Mouse (Mus musculus) hindbrain, embryonic 15.5 days (tissue): ENCODE results near the gene Clpb. TPM values are rescaled to one million over a fixed set of nuclear protein-coding genes. Genes with fewer than 3 reads are reported as not detected.
A peak's percentile ranks its signal among the peaks of the same experiment; 100 is the strongest.

Experiments used
- ATAC-seq: fragments of 200-750 bp; cut with Nextera tagmentation; 2 replicates; pipeline ENCODE4 v1.8.0; 2017; ENCODE audit warnings: low read depth, moderate number of reproducible peaks, moderate TSS enrichment; ENCODE audit not compliant: low FRiP score
- H3K27ac ChIP-seq: fragments of 300-500 bp; sonication (generic); replicated peaks from 2 replicates; pipeline ENCODE4 v1.5.1; 2015; ENCODE audit warnings: mild to moderate bottlenecking, inconsistent platforms
- H3K27me3 ChIP-seq: fragments of 300-500 bp; sonication (generic); 2 replicates; pipeline ENCODE4 v1.6.1; 2015; ENCODE audit warnings: control low read depth, inconsistent platforms
- H3K36me3 ChIP-seq: fragments of 300-500 bp; sonication (generic); 2 replicates; pipeline ENCODE4 v1.6.1; 2015; ENCODE audit warnings: control low read depth, inconsistent platforms
- H3K4me1 ChIP-seq: fragments of 300-500 bp; sonication (generic); replicated peaks from 2 replicates; pipeline ENCODE4 v1.6.1; 2015; ENCODE audit warnings: control low read depth, inconsistent platforms
- H3K4me2 ChIP-seq: fragments of 300-500 bp; sonication (generic); 2 replicates; pipeline ENCODE4 v1.6.1; 2015; ENCODE audit warnings: moderate library complexity, mild to moderate bottlenecking, inconsistent platforms
- H3K4me3 ChIP-seq: fragments of 300-500 bp; sonication (generic); 2 replicates; pipeline ENCODE4 v1.5.1; 2015; ENCODE audit warnings: mild to moderate bottlenecking, inconsistent platforms
- H3K9ac ChIP-seq: fragments of 300-500 bp; sonication (generic); 2 replicates; pipeline ENCODE4 v1.6.1; 2015; ENCODE audit warnings: inconsistent platforms
- H3K9me3 ChIP-seq: fragments of 300-500 bp; sonication (generic); 2 replicates; pipeline ENCODE4 v1.6.1; 2016; ENCODE audit warnings: control low read depth, inconsistent platforms
- WGBS: fragments of 180-500 bp; shearing (Covaris S2); methylation state at CpG from one replicate; pipeline ENCODE4 v1.1.7; 2015; 5-methylcytosine and 5-hydroxymethylcytosine counted together
- polyA plus RNA-seq: library from polyadenylated mRNA; unstranded; fragments of >200 nt; fragmentation: Nextera tagmentation; extraction: Ambion mirVana; gene quantifications from 2 replicates; pipeline ENCODE4 v1.2.1, GENCODE M21; 2015

The Clpb gene
- polyA plus RNA-seq, 1 experiment from 2014 or later = 43.5 TPM

- H3K9me3 ChIP-seq = no peaks in the 10 kb centered on the region
- no peak for ATAC-seq
- H3K4me3 ChIP-seq = no peak overlapping the region
- no peak overlapping the region for H3K9ac ChIP-seq
- no peaks in the 10 kb centered on the region for H3K27me3 ChIP-seq
- peaks cover 12% of the 10 kb centered on the region; the same call in 1 of the 2 replicates for H3K4me1 ChIP-seq
- 13% methylated on average over 1 of the region's 1 CpGs for WGBS
- no peaks in the 10 kb centered on the region for H3K36me3 ChIP-seq
- no peak overlapping the region for H3K4me2 ChIP-seq
- no peak overlapping the region for H3K27ac ChIP-seq
These were observed 76.2 kb downstream of the Clpb start for GRCm38 (mm10) chr7:101739602-101740001.

DNA sequence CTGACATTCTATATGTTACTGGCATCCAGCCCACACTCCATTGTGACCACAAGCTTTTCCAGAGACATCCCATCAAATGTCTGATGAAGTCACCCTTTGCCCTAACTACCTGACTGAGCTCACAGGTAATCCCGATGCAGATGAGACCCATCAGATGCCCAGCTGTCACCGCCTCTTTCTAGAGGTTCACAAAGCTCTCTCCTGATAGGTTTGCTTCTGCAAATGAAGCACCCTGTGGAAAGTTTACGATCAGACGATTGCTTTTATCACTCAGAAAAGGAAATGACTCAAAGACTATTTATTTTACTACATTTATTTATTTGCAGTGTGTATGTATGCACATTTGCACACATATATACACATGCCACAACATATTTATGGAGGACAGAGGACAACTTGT is 80.1 kb downstream of the Clpb start:
- Histone ChIP-seq H3K4me1 (peaks cover 12% of the 10 kb centered on the region; the same call in 1 of the 2 replicates), H3K27me3 (no peaks in the 10 kb centered on the region), H3K4me2 (no peak overlapping the region), H3K9ac (no peak overlapping the region), H3K4me3 (no peak overlapping the region), H3K36me3 (no peaks in the 10 kb centered on the region), H3K9me3 (no peaks in the 10 kb centered on the region), H3K27ac (no peak overlapping the region)
- WGBS = 90% methylated on average over 4 of the region's 4 CpGs
- no peak for ATAC-seq

- no peak overlapping the region for H3K9ac ChIP-seq
- WGBS = 74% methylated on average over 12 of the region's 12 CpGs
- H3K36me3 ChIP-seq = no peaks in the 10 kb centered on the region
- no peak overlapping the region for H3K27ac ChIP-seq
- H3K4me3 ChIP-seq = no peak overlapping the region
- peaks cover 2% of the 10 kb centered on the region; the same call in 1 of the 2 replicates for H3K4me1 ChIP-seq
- ATAC-seq = peak; percentile 57; the same call in 1 of the 2 replicates
- H3K9me3 ChIP-seq = no peaks in the 10 kb centered on the region
- no peaks in the 10 kb centered on the region for H3K27me3 ChIP-seq
- H3K4me2 ChIP-seq = no peak overlapping the region
These were observed 83.3 kb downstream of the Clpb start for GRCm38 (mm10) chr7:101746559-101747334.

DNA sequence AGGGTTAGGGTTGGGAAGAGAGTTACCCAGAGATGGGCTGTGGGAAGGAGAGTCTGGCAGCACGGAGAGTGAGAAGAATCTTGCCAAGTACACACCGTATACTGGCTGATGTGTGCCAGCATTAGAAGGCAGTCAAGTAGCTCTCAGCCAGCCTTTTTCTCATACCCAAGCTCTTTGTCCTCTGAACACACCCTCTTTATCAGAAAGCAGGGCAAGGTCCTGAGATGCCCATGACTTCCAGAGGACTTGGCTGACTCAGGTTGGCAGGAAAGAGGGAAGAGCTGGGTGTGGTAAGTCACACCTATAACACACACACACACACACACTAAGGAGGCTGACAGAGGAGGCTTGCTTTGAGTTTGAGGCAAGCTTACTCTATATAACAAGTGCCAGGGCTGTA is 86.8 kb downstream of the Clpb start:
- 72% methylated on average over 2 of the region's 2 CpGs for WGBS
- ATAC-seq = no peak
- Histone ChIP-seq H3K27me3 (no peaks in the 10 kb centered on the region), H3K4me3 (no peak overlapping the region), H3K9ac (no peak overlapping the region), H3K9me3 (no peaks in the 10 kb centered on the region), H3K4me2 (no peak overlapping the region), H3K27ac (no peak overlapping the region), H3K36me3 (peaks cover 14% of the 10 kb centered on the region; the same call in 1 of the 2 replicates), H3K4me1 (no peaks in the 10 kb centered on the region)

DNA sequence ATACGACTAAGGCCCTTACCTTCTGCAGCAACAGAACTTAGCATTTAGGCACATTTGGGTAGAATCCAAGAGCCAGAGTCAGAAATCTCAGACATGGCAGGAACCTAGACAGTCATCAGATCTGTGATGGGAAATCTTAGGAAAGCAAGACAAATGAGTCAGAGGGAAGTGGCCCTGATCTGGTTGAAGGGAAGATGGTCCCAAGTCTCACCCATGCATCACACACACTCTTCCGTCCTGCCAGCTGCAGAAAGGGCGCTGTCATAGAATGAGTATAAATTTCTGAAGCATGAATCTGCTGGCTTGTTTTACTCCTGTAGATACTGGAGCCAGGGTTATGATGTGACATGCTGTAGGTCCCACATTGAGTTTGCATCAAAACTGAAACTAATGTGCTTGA is 88.9 kb downstream of the Clpb start:
- ATAC-seq = no peak
- no peaks in the 10 kb centered on the region for H3K27me3 ChIP-seq
- peaks cover 14% of the 10 kb centered on the region; the same call in 1 of the 2 replicates for H3K36me3 ChIP-seq
- no peak overlapping the region for H3K27ac ChIP-seq
- no peak overlapping the region for H3K4me2 ChIP-seq
- H3K9ac ChIP-seq = no peak overlapping the region
- no peaks in the 10 kb centered on the region for H3K9me3 ChIP-seq
- 94% methylated on average over 3 of the region's 3 CpGs for WGBS
- no peaks in the 10 kb centered on the region for H3K4me1 ChIP-seq
- no peak overlapping the region for H3K4me3 ChIP-seq

DNA sequence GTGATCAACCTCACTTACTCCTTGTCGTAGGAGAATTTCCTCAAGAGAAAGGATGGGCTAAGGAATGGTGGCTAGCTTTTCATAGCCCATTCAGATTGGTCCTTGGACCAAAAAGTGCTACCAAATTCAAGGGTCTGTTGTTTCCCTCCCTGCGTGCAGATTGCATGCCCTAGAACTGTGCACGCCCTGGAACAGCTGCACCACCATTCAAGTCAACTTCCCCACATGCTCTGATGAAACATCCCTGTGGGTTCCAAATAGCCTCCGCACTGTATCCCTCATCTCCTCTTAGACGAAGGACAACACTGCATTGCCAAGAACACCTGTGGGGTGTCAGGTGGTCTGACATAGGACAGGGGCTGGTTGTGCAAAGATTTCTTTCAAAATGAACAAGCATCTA is 90.1 kb downstream of the Clpb start:
- Histone ChIP-seq H3K27ac (no peak overlapping the region), H3K36me3 (peaks cover 14% of the 10 kb centered on the region; the same call in 1 of the 2 replicates), H3K9ac (no peak overlapping the region), H3K27me3 (no peaks in the 10 kb centered on the region), H3K4me3 (no peak overlapping the region), H3K4me1 (no peaks in the 10 kb centered on the region), H3K4me2 (no peak overlapping the region), H3K9me3 (no peaks in the 10 kb centered on the region)
- ATAC-seq = no peak
- 93% methylated on average over 5 of the region's 5 CpGs for WGBS

- ATAC-seq = no peak
- Histone ChIP-seq H3K9me3 (no peaks in the 10 kb centered on the region), H3K27ac (no peak overlapping the region), H3K27me3 (no peaks in the 10 kb centered on the region), H3K9ac (no peak overlapping the region), H3K4me2 (no peak overlapping the region), H3K36me3 (peaks cover 14% of the 10 kb centered on the region; the same call in 1 of the 2 replicates), H3K4me1 (no peaks in the 10 kb centered on the region), H3K4me3 (no peak overlapping the region)
- WGBS = 94% methylated on average over 2 of the region's 2 CpGs
These were observed 91.0 kb downstream of the Clpb start for GRCm38 (mm10) chr7:101754416-101754815.

GRCm38 (mm10) chr7:101755301-101755700 is 91.9 kb downstream of the Clpb start:
- Histone ChIP-seq H3K36me3 (peaks cover 14% of the 10 kb centered on the region; the same call in 1 of the 2 replicates), H3K4me3 (no peak overlapping the region), H3K27ac (no peak overlapping the region), H3K4me1 (no peaks in the 10 kb centered on the region), H3K9ac (no peak overlapping the region), H3K27me3 (no peaks in the 10 kb centered on the region), H3K4me2 (no peak overlapping the region), H3K9me3 (no peaks in the 10 kb centered on the region)
- WGBS = 96% methylated on average over 6 of the region's 6 CpGs
- ATAC-seq = no peak

DNA sequence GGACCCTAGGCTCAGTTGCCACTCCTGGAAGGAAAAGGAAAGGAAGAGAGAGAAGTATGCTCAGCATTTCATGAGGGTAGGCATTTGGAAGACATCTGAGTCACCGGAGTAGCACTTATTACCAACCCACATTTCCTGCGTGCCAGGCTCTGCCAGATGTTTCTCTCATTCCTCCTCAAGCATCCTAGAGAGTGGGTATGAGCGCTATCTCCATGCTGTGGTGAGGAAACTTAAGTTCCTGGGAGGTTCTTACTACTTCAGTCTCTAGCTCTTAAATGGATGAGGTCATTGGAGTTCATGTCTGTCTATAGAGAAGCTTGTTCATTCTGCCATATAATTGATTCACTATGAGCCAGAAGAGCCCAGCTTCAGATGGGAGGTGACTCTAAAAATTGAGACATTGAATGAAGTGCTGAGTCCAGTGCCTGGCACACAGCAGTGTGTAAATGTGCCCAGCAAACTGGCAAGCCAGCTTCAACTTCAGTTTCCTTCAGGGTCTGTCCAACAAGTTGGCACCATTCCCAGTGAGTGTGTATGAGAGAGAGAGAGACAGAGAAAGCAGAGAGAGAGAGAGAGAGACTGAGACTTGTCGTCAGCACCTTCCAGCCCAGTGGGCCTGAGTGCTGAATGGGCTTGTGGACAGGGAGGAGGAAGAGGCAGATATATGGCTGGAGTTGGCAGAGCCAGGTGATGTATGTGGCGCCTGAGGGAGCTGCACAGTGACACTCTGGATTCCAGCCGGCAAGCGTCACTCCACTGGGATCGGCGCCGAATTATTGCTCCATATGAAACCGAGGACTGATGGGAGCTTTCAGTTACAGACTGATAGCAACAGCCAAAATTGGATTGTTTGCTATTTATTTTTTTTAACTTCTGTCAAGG is 98.7 kb downstream of the Clpb start:
- Histone ChIP-seq H3K4me3 (no peak overlapping the region), H3K4me2 (no peak overlapping the region), H3K36me3 (no peaks in the 10 kb centered on the region), H3K27ac (no peak overlapping the region), H3K9me3 (no peaks in the 10 kb centered on the region), H3K9ac (no peak overlapping the region), H3K4me1 (0 out of 2 replicates have a peak, but pooled peaks cover 4% of the 10 kb centered on the region), H3K27me3 (no peaks in the 10 kb centered on the region)
- peak; percentile 51; the same call in 1 of the 2 replicates for ATAC-seq
- 81% methylated on average over 11 of the region's 11 CpGs for WGBS

DNA sequence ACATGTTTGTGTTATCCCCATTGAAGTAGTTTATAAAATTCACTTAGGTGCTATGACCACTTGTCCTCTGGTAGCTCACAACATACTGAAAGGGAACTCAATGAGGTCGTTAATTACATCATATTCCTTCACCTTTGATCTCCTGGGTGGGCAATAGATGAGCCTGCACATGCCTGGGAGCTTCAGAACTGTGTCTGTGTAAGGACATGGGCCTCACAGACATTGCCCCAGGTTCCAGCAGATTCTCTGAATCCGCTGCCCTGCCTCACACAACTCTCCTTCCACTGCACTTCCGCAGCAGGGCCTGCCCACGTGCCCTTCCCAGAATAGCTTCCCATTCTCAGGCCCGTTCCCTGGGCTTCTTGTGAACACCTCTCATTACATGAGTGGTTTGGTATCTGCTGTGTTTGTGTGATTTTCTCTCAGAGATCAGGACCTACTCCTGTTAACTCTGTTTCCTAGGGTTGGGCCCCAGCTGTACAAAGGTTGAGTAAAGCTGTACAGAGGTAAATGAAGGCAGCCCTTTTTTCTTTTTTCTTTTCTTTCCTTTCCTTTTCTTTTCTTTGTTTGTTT is 104.0 kb downstream of the Clpb start:
- no peak overlapping the region for H3K27ac ChIP-seq
- ATAC-seq = no peak
- 87% methylated on average over 5 of the region's 5 CpGs for WGBS
- no peak overlapping the region for H3K9ac ChIP-seq
- no peaks in the 10 kb centered on the region for H3K27me3 ChIP-seq
- H3K9me3 ChIP-seq = no peaks in the 10 kb centered on the region
- no peak overlapping the region for H3K4me3 ChIP-seq
- peaks cover 24% of the 10 kb centered on the region for H3K4me1 ChIP-seq
- no peaks in the 10 kb centered on the region for H3K36me3 ChIP-seq
- no peak overlapping the region for H3K4me2 ChIP-seq

- no peak for ATAC-seq
- 62% methylated on average over 7 of the region's 7 CpGs for WGBS
- no peaks in the 10 kb centered on the region for H3K9me3 ChIP-seq
- H3K36me3 ChIP-seq = no peaks in the 10 kb centered on the region
- no peak overlapping the region for H3K4me2 ChIP-seq
- no peak overlapping the region for H3K27ac ChIP-seq
- no peaks in the 10 kb centered on the region for H3K27me3 ChIP-seq
- no peak overlapping the region for H3K9ac ChIP-seq
- peaks cover 35% of the 10 kb centered on the region for H3K4me1 ChIP-seq
- no peak overlapping the region for H3K4me3 ChIP-seq
These were observed 106.6 kb downstream of the Clpb start for GRCm38 (mm10) chr7:101770051-101770450.

DNA sequence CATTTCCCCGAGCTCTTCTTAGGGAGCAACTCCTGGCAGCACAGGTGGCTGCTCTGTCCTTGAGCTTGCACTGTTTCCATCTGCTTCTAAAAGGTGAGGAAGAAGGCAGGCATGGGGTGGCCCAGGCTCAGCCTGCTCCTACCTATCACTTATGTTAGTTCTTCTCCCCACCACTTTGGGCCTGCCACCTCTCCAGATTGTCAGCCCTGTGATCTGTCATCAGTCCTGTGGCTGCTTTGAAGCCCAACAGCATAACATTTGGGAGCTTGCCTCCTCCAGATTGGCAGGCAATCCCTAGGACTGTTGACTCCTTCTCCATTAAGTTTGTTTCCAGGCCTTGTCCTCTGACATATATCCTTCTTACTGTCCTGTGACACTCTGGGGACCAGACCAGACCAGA is 108.2 kb downstream of the Clpb start:
- 63% methylated on average over 1 of the region's 1 CpGs for WGBS
- Histone ChIP-seq H3K4me2 (no peak overlapping the region), H3K4me3 (no peak overlapping the region), H3K9ac (no peak overlapping the region), H3K27ac (no peak overlapping the region), H3K9me3 (no peaks in the 10 kb centered on the region), H3K36me3 (no peaks in the 10 kb centered on the region), H3K27me3 (no peaks in the 10 kb centered on the region), H3K4me1 (peaks cover 35% of the 10 kb centered on the region)
- no peak for ATAC-seq
